In the genomic region with DNA sequence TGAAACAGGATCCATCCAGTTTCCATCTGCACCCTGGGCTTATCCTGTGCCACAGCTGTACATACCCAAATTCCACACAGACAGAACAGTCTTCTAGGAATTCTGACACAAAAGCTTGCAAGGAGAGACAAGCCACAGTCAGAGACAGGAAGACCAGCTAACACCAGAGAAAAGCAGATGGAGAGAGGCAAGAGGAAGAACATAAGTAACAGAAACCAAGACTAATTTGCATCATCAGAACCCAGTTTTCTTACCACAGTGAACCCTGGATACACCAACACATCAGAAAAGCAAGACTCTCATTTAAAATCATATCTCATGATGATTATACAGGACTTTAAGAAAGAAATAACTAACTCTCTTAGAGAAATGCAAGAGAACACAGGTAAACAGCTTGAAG, we compare ENCODE assay signal across 17 mouse cellular contexts. TPM values are rescaled to one million over a fixed set of nuclear protein-coding genes. Genes with fewer than 3 reads are reported as not detected.
"Had no signal": no experiment of that assay in that cellular context is flagged by ENCODE, and none has a peak within 500 bp of the region (broad histone marks: within the 10 kb centered on the region; RNA-seq: fewer than 3 reads in every experiment).

No protein-coding gene starts in this region.

- H3K27ac ChIP-seq: limb, embryonic 13.5 days; liver, embryonic 12.5 days; liver, embryonic 15.5 days; lung, embryonic 15.5 days; midbrain, embryonic 13.5 days; stomach, postnatal 0 days had no signal

- H3K36me3 ChIP-seq: limb, embryonic 13.5 days; liver, embryonic 12.5 days; liver, embryonic 15.5 days; lung, embryonic 15.5 days; midbrain, embryonic 13.5 days had no signal

- H3K9ac ChIP-seq: limb, embryonic 13.5 days; liver, embryonic 12.5 days; liver, embryonic 15.5 days; lung, embryonic 15.5 days; midbrain, embryonic 13.5 days had no signal

- H3K9me3 ChIP-seq: limb, embryonic 13.5 days; liver, embryonic 12.5 days; liver, embryonic 15.5 days; lung, embryonic 15.5 days; midbrain, embryonic 13.5 days had no signal

- ATAC-seq: liver, embryonic 12.5 days; midbrain, embryonic 13.5 days had no signal

- H3K4me2 ChIP-seq: limb, embryonic 13.5 days; liver, embryonic 12.5 days; liver, embryonic 15.5 days; lung, embryonic 15.5 days; midbrain, embryonic 13.5 days had no signal

- H3K4me3 ChIP-seq: limb, embryonic 13.5 days; liver, embryonic 12.5 days; liver, embryonic 15.5 days; lung, embryonic 15.5 days; midbrain, embryonic 13.5 days had no signal

- H3K27me3 ChIP-seq: limb, embryonic 13.5 days; liver, embryonic 12.5 days; liver, embryonic 15.5 days; lung, embryonic 15.5 days; midbrain, embryonic 13.5 days had no signal

- DNase-seq: kidney, adult 8-10 months; kidney, postnatal 14 days; kidney, postnatal 4 days; left cerebral cortex, postnatal 4 days; liver; lung, adult 18-20 months; lung, postnatal 10 days; lung, postnatal 36 days; thymus, adult 2 months; thymus, postnatal 14 days; thymus, postnatal 4 days had no signal

- H3K4me1 ChIP-seq: limb, embryonic 13.5 days; liver, embryonic 12.5 days; liver, embryonic 15.5 days; lung, embryonic 15.5 days; midbrain, embryonic 13.5 days had no signal

RNA-seq across cellular contexts. Expression of a gene that starts 16.8 kb away (rescaled TPM):
- polyA plus RNA-seq: liver, embryonic 15.5 days had no signal
